Mouse (Mus musculus): ENCODE results near the gene Mthfd1. TPM values are rescaled to one million over a fixed set of nuclear protein-coding genes. Genes with fewer than 3 reads are reported as not detected.

Gene Mthfd1
- total and polyA plus RNA-seq, 3 experiments, result 110 to 133 (median 112) TPM

DNA sequence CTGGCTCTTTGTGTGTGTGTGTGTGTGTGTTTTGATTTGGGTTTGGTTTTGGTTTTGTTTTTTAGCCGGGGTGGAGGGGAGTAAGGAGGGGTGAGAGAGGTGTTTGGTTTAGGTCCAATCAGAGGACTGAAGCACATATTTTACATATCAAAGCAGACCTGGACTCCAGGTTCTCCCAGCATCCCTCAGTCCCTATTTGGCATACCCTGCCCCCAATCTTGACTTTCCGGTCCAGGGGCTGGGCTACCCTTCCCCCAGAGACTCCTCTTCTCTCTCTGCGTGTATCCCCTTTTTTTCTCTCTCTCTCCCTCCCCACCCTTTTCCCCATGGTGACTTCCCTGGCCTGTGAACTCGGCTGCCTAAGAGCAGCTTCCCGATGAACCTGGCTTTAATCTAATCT lies 40.0 kb upstream of the Mthfd1 start:
- H3K79me2 ChIP-seq (replicated peaks; ENCODE audit: control insufficient read depth, extremely low read depth, insufficient read depth, poor library complexity, severe bottlenecking), result no peaks in the 10 kb centered on the region
- no peaks in the 10 kb centered on the region for H3K9me3 ChIP-seq (replicated peaks; ENCODE audit: low read length)
- TF ChIP-seq TCF12 (IDR thresholded peaks at IDR 0.05; ENCODE audit: low read depth, low read length) (0 out of 2 replicates have a peak, but pooled peaks have one; percentile 33), MYC (IDR thresholded peaks at IDR 0.05; ENCODE audit: low read depth, low read length) (no peak), CTCF (conservative IDR thresholded peaks at IDR 0.05 in 1 of 2, IDR thresholded peaks at IDR 0.05 in 1 of 2; ENCODE audit: low read depth in 2 of 2, low read length in 2 of 2) (no peak), RAD21 (IDR thresholded peaks at IDR 0.05; ENCODE audit: low read depth, low read length) (no peak), E2F4 (IDR thresholded peaks at IDR 0.05; ENCODE audit: insufficient replicate concordance, low read depth, low read length) (no peak), ETS1 (conservative IDR thresholded peaks at IDR 0.05; ENCODE audit: low read depth, low read length) (peak; percentile 22; the same call in 1 of the 2 replicates), MXI1 (IDR thresholded peaks at IDR 0.05; ENCODE audit: low read depth, low read length) (no peak), MAX (IDR thresholded peaks at IDR 0.05; ENCODE audit: low read length) (no peak), ZNF384 (IDR thresholded peaks at IDR 0.05; ENCODE audit: low read depth, low read length) (no peak), MEF2A (IDR thresholded peaks at IDR 0.05; ENCODE audit: borderline replicate concordance, low read depth, low read length) (no peak), EP300 (IDR thresholded peaks at IDR 0.05; ENCODE audit: low read length) (peak; percentile 23; the same call in 1 of the 2 replicates), POLR2A (IDR thresholded peaks at IDR 0.05; ENCODE audit: low read depth, low read length) (no peak), CHD2 (IDR thresholded peaks at IDR 0.05; ENCODE audit: low read length) (peak; percentile 71; the same call in 1 of the 2 replicates), CHD1 (IDR thresholded peaks at IDR 0.05; ENCODE audit: low read depth, low read length) (no peak), RCOR1 (conservative IDR thresholded peaks at IDR 0.05; ENCODE audit: low read depth, low read length) (0 out of 2 replicates have a peak, but pooled peaks have one; percentile 11)
- H3K27ac ChIP-seq (ENCODE audit: insufficient read depth, low read depth), result no peak overlapping the region
- H3K4me3 ChIP-seq (replicated peaks in 1 of 3; ENCODE audit: low read depth in 2 of 3, low read length in 2 of 3, poor library complexity in 1 of 3), result no peak overlapping the region
- H3K36me3 ChIP-seq (replicated peaks in 1 of 2; ENCODE audit: control insufficient read depth in 1 of 2, insufficient read depth in 1 of 2, low read length in 1 of 2), result no peaks in the 10 kb centered on the region
- peak overlapping the region; percentile 46; the same call in 1 of the 2 replicates for H3K9ac ChIP-seq (ENCODE audit: insufficient read depth, low read depth)
- dilution Hi-C loops (cut with MboI; ENCODE audit: extremely low pct_ligation_motif_present, extremely low pct_unique_long_range_greater_than_20kb, low sequenced_read_pairs), result no loop called here
- H3K4me1 ChIP-seq (ENCODE audit: control insufficient read depth in 1 of 2, insufficient read depth in 2 of 2), result peaks cover 5 to 12% of the 10 kb centered on the region in 2 experiments
- in situ Hi-C loops (cut with MboI; ENCODE audit: low pct_ligation_motif_present, low pct_unique_long_range_greater_than_20kb, low sequenced_read_pairs), result no loop called here
- no peaks in the 10 kb centered on the region for H3K27me3 ChIP-seq (replicated peaks)
- H3K4me2 ChIP-seq (ENCODE audit: insufficient read depth, low read depth, poor library complexity, severe bottlenecking), result peak overlapping the region; percentile 65; the same call in 1 of the 2 replicates
- DNase-seq (ENCODE audit: extremely low read depth), result no peak

DNA sequence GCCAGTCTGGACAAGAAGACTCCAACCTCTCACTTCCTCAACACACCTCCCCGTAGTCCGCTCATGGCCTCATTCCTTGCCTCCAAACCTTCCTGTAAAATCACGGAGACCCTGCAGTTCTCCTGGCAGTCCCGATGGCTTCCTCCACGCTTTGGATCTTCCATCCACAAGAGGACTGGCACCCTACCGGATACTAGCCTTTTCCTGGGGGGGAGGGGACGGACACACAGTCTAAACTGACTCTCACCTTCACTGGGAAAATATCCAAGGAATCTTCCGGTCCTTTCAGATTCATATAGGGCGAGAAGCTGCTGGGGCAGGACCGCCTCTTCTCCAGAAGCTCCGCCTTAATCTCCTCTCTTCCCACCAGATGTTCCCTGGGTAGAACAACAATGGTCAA lies 38.4 kb upstream of the Mthfd1 start:
- TF ChIP-seq GABPA (IDR thresholded peaks at IDR 0.05; ENCODE audit: insufficient replicate concordance, low read depth, low read length) (no peak), POLR2AphosphoS2 (IDR thresholded peaks at IDR 0.05; ENCODE audit: low read depth, low read length) (no peak), USF1 (IDR thresholded peaks at IDR 0.05; ENCODE audit: low read depth, low read length) (no peak), HCFC1 (IDR thresholded peaks at IDR 0.05; ENCODE audit: low read depth, low read length) (no peak), MEF2A (IDR thresholded peaks at IDR 0.05; ENCODE audit: borderline replicate concordance, low read depth, low read length) (no peak), CHD1 (IDR thresholded peaks at IDR 0.05; ENCODE audit: low read depth, low read length) (no peak), ZC3H11A (IDR thresholded peaks at IDR 0.05; ENCODE audit: low read depth, low read length) (no peak), MYC (IDR thresholded peaks at IDR 0.05; ENCODE audit: low read depth, low read length) (no peak), MXI1 (IDR thresholded peaks at IDR 0.05; ENCODE audit: low read depth, low read length) (no peak), PAX5 (IDR thresholded peaks at IDR 0.05; ENCODE audit: low read length) (no peak), ETS1 (conservative IDR thresholded peaks at IDR 0.05; ENCODE audit: low read depth, low read length) (no peak), BHLHE40 (IDR thresholded peaks at IDR 0.05; ENCODE audit: low read depth, low read length) (no peak), SIN3A (IDR thresholded peaks at IDR 0.05; ENCODE audit: low read length) (no peak), ELF1 (IDR thresholded peaks at IDR 0.05; ENCODE audit: low read depth, low read length) (no peak), NRF1 (IDR thresholded peaks at IDR 0.05; ENCODE audit: low read depth, low read length) (no peak), MAZ (IDR thresholded peaks at IDR 0.05; ENCODE audit: low read depth, low read length) (no peak), JUND (conservative IDR thresholded peaks at IDR 0.05; ENCODE audit: low read depth, low read length) (no peak), ZKSCAN1 (IDR thresholded peaks at IDR 0.05; ENCODE audit: borderline replicate concordance, low read depth, low read length) (no peak), CHD2 (IDR thresholded peaks at IDR 0.05; ENCODE audit: low read length) (no peak), RAD21 (IDR thresholded peaks at IDR 0.05; ENCODE audit: low read depth, low read length) (no peak)
- H3K27ac ChIP-seq (ENCODE audit: insufficient read depth, low read depth), result no peak overlapping the region
- DNase-seq (ENCODE audit: extremely low read depth), result no peak
- H3K27me3 ChIP-seq (replicated peaks), result no peaks in the 10 kb centered on the region
- H3K4me1 ChIP-seq (ENCODE audit: control insufficient read depth in 1 of 2, insufficient read depth in 2 of 2), result peaks cover 3 to 12% of the 10 kb centered on the region in 2 experiments
- H3K4me3 ChIP-seq (replicated peaks in 1 of 3; ENCODE audit: low read depth in 2 of 3, low read length in 2 of 3, poor library complexity in 1 of 3), result no peak overlapping the region
- H3K79me2 ChIP-seq (replicated peaks; ENCODE audit: control insufficient read depth, extremely low read depth, insufficient read depth, poor library complexity, severe bottlenecking), result no peaks in the 10 kb centered on the region
- no peak overlapping the region for H3K4me2 ChIP-seq (ENCODE audit: insufficient read depth, low read depth, poor library complexity, severe bottlenecking)
- H3K36me3 ChIP-seq (replicated peaks in 1 of 2; ENCODE audit: control insufficient read depth in 1 of 2, insufficient read depth in 1 of 2, low read length in 1 of 2), result no peaks in the 10 kb centered on the region
- no peak overlapping the region for H3K9ac ChIP-seq (ENCODE audit: insufficient read depth, low read depth)
- no peaks in the 10 kb centered on the region for H3K9me3 ChIP-seq (replicated peaks; ENCODE audit: low read length)
- dilution Hi-C loops (cut with MboI; ENCODE audit: extremely low pct_ligation_motif_present, extremely low pct_unique_long_range_greater_than_20kb, low sequenced_read_pairs) (no loop called here), in situ Hi-C loops (cut with MboI; ENCODE audit: low pct_ligation_motif_present, low pct_unique_long_range_greater_than_20kb, low sequenced_read_pairs) (no loop called here)

Measured in CH12.LX (cell line).